Mouse (Mus musculus) cerebellum, adult 2 months (tissue): ENCODE data around the gene Gm21915.

Experiments used
- CTCF ChIP-seq: fragments of 200-500 bp; IDR thresholded peaks from 2 replicates; pipeline ENCODE4 v1.5.1; 2011; ENCODE audit warnings: low read depth, mild to moderate bottlenecking, control low read depth, low read length, moderate library complexity, borderline replicate concordance; ENCODE audit not compliant: insufficient read depth
- POLR2A ChIP-seq: fragments of 200-500 bp; IDR thresholded peaks from 2 replicates; pipeline ENCODE4 v1.6.1; 2011; ENCODE audit warnings: low read length, control low read depth, borderline replicate concordance; ENCODE audit not compliant: insufficient read depth

- TF ChIP-seq CTCF (no peak), POLR2A (no peak)
Observed at GRCm38 (mm10) chr9:40708448-40709140, 38.2 kb downstream of the Gm21915 start.
